Mouse (Mus musculus) brain, embryonic 18.5 days (tissue): ENCODE data around the gene Zbtb12.
A peak's percentile ranks its signal among the peaks of the same experiment; 100 is the strongest.

Source experiments
- DNase-seq: peaks from one replicate; pipeline ENCODE4 v3.0.0-alpha.2; 2012; ENCODE audit warnings: low read depth, low spot score

The Zbtb12 gene

DNA sequence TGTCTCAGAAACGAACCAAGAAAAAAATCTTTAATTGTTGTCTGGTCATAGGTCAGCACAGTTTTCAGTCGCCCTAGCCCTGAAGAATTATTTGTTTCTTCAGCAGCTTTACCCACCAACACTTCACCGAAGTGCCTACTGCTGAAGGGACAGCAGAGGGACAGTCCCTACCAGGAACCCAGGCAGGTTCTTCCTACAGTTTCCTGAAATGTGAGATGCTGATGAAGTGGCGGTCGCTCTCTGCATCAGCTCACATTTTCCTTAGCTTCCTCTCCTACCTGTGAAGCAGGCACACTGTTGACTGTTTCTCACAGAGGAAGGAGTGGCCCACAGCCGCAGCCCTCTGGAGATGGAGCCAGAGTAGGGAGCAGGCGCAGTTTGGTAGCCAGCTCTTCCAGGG is 13.3 kb upstream of the Zbtb12 start:
- no peak for DNase-seq

DNA sequence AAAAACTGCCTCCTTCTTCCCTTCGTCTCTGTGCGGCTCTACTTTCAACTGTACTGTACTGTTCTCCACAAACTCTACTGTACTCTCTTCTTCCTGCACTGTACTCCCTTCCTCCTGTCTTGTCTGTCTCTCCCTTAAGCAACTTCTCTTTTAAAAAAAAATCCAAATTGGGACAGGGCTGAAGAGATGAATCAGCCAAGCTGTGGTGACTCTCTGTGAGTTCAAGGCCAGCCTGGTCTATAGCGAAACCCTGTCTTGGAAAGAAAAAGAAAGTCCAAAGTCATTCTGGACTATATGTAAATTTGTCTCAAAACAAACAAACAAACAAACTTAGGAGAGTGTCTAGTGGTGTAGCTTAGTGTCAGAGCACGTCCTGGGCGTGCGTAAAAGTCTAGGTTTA is 5.0 kb upstream of the Zbtb12 start:
- no peak for DNase-seq

DNA sequence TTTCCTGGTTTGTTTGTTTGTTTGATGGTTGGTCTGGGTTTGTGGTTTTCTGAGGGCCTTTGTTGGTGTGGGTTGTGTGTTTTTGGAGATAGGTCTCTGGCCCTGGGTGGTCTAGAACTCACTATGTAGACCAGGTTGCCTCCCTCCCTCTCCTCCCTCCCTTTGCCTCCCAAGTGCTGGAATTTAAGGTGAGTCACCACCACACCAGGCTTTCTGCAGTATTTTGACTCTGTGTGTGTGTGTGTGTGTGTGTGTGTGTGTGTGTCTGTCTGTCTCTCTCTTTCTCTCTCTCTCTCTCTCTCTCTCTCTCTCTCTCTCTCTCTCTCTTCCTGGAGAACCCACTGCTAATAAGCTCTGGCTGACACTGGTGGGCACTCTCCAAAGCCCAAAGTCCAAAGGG is 1.9 kb downstream of the Zbtb12 start:
- no peak for DNase-seq

DNA sequence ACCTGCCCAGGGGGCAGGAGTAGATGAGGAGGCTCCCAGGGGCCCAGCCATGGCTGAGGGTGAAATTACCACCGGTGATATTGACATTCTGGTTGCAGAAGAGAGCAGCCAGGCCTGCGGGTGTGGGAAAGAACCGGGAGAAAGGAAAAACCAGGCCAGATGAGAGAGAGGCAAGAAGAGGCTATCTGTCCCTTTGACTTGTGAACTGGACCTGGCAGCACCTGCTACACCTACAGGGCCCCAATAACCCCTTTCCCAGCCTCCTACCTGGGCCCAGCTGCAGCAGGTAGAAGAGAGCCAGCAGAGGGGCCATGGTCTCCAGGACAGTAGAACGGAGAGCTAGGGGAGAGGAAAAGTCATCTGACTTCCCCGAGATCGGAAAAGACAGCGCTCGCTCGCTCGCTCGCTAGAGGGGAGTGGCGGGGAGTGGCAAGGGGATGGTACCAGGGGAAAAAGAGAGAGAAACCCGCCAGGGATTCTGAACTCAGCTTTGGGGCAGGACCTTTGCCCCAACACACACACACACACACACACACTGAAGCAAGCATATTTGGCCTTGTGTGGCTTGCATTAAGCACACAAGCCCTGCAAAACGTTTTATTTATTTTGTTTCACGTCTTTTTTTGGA is 2.5 kb downstream of the Zbtb12 start, which contains the start of gene Gm20547:
Gene Gm20547, minus strand, starts transcription at position 360 of the 628 bp plus-strand sequence.
- no peak for DNase-seq

DNA sequence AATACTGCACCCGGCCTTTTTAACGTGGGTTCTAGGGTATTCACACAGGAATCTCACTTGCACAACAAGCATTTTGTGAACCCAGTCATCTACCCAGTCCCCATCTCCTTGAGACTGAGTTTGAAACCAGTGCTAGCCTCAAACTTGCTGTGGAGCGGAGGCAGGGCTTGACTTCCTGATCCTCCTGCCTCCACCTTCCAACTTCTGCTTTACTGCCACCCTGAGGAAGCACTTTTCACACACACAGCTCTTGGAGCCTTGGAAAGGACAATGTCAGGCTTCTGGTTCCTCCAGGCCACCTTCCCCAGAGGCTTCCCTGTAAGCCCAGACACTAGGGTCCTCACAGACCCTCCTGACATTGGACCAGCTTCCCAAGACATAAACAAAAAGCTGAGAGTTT is 4.0 kb downstream of the Zbtb12 start:
- no peak for DNase-seq

DNA sequence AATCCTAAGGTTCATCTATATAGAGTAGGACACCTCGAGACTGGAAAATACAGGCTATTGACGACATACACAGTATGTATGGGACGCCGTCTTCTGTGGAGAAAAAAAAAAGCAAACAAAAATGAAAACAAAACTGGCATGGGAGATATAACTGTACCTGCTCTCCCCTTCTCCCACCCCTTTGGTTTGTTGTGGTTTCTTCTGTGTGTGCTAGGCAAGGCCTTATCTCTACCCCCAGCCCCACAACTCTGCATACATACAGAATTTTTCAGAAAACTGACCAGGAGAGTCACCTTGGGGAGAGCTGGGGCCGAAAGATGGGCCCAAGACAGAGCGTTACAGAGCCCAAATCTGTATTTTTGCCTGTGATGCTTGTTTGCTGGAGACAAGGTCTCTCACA is 5.4 kb downstream of the Zbtb12 start:
- no peak for DNase-seq

DNA sequence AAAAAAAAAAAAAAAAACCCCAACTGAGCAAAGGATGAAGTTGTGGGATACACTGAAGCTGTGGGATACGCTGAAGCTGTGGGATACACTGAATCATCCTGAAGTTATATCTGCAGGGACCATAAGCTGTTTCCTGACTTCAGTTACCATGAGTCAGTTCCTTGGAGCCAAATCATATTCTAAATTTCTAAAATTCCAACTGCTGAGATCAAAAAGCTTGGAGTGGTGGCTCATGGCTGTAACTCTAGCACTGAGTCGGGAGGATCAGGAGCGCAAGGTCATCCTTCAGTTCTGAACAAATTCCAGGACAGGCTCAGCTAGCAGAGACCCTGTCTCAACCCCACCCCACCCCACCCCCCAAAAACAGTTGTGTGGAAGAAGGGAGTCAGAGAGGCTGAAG is 6.3 kb downstream of the Zbtb12 start:
- no peak for DNase-seq

DNA sequence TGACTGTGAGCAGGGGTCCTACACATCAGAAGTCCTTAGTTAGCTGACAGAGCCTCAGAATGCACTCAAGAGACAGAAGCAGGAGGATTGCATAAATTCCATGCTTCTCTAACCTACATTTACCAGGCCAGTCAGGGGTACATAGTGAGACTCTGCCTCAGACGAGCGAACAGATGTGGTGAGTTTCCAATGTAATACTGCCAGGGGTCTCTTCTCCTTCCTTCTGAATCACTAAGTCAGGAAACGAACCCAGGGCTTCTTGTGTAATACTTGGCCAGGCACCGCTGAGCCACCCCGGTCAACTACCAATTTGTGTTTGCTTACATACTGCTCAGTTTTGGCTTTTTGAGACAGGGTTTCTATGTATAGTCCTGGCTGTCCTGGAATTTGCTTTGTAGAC is 8.7 kb downstream of the Zbtb12 start:
- DNase-seq: no peak

DNA sequence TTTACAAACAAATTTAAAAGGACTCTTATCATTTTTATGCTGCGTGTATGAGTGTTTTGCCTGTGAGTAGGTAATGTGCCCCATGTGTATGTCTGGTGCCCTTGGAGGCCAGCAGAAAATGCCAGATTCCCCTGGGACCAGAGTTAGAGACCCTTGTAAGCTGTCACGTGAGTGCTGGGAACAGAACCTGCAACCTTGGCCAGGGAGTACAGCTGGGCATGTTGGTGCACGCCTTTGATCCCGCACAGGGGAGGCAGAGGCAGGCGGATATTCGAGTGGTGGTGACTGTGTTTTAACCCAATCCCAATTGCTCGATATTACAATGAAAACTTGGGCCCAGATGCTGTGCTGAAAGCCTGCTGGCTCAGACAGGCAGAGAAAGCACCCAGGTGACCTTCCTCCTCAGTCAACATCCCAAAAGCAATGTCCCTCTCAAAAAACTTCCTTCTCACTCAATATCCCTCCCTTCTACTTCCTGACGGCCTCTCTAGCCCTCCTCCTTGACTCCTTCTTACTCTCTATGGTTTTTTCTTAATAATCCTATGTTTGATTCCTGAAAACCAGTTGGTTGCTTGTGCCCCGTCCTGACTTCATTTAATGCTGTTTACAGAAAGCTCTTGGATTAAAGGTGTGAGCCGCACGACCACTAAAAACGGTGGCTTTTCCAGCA is 10.9 kb downstream of the Zbtb12 start:
- no peak for DNase-seq

DNA sequence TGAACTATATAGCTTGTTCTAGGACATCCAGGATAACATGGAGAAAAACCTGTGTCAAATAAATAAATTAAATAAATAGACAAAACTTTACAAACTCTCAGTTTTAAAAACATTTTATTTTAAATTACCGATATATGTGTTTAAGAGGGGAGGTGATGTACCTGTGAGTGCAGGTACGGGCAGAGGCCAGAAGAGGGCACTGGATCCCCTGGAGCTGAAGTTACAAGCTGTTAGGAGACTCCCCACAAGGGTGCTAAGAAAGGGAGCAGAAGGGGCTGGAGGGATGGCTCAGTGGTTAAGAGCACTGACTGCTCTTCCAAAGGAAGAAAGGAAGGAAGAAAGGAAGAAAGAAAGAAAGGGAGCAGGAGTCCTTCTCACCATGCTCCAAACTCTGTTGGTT is 12.1 kb downstream of the Zbtb12 start:
- no peak for DNase-seq

DNA sequence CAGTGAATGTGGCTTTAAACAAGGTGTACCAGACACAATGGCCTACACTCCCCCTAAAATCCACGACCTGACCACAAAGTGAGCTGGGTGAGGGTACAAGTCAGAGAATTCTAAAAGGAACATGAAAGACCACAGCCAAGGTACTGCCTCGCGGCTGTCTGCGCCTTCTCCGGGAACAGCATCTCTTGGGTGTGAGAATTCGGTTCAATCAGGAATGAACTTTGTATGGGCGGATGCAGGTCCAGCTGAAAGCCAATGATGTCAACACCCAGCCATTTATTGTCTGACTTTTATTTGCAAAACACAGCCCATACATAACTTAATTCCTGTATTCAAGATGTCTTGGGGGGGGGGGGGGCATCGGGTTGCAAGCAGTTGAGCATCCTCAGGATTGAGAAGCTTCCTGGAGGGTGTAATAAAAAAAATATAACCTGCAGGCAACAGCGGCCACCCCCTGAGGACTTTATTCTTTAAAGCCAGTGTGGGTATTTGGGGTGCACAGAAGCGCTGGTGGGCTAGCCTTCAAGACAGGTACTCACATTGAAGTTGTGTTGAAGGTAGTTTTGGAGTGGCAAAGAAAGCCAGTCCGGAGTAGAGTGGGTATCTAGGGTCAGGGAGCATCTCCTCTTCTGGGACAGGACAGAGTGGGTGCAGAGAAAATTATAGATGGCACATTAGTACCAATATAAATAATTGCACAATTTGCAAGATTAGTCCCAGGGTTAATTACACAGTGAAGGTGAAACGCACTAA is 14.0 kb downstream of the Zbtb12 start:
- no peak for DNase-seq

DNA sequence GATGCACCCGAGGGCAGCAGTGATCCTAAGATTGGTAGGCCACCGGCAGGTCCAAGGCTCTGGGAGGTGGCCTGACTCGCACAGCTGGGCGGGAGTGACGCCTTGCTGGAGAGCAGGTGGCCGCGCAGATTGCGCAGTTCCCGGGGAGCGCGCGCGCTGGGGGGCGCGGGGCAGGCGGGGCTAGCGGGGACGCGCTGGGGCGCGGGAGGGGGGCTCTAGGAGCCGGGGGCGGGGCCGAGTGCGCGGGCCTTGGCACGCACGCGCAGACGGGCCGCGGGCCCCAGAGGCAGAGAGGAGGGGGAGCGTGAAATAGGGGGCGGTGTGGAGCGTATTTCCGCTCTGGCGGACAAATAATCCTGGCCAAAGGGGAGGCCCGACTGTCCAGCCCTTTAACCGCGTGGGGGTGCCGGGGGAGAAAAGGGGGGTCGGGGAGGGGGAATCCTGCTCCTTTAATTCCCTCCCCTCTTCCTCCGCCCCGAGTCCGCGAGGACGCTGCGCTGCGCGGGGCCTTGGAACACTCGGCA is 14.9 kb downstream of the Zbtb12 start:
- peak; percentile 95 for DNase-seq

DNA sequence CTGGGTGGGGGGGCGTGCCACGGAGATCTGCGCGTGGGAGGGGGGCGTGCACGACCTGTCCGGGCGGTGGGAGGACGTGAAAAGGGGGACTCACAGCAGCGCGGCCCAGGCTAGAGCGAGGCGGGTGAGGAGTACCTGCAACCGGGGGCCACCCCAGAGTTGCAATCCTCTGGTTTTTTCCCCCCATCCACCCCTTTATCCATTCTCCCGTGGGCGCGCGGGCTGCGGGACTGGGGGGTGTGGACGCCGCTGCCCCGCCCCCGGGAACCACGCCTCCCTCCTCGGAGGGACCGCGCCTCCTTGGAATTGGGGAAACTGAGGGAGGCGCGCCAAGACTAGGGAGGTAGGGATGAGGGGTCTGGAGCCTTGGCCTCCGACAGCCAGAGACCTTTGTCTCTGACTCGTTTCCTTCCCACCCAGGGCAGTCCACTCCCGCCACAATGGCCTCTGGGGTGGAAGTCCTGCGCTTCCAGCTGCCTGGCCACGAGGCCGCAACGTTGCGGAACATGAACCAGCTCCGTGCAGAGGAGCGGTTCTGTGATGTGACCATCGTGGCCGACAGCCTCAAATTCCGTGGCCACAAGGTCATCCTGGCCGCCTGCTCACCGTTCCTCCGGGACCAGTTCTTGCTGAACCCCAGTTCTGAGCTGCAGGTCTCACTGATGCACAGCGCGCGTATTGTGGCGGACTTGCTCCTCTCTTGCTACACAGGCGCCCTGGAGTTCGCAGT is 15.7 kb downstream of the Zbtb12 start:
- no peak for DNase-seq

DNA sequence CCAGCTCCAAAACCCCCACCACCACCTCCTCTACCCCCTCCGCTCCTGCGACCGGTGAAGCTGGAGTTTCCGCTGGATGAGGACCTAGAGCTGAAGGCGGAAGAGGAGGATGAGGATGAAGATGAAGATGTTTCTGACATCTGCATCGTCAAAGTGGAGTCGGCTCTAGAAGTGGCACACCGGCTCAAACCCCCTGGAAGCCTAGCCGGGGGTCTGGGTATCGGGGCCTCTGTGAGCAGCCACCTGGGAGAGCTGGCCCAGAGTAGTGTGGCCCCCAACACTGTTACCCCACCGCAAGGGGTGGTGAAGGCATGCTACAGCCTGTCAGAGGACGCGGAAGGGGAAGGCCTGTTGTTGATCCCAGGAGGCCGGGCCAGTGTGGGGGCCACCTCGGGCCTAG is 16.4 kb downstream of the Zbtb12 start:
- no peak for DNase-seq

DNA sequence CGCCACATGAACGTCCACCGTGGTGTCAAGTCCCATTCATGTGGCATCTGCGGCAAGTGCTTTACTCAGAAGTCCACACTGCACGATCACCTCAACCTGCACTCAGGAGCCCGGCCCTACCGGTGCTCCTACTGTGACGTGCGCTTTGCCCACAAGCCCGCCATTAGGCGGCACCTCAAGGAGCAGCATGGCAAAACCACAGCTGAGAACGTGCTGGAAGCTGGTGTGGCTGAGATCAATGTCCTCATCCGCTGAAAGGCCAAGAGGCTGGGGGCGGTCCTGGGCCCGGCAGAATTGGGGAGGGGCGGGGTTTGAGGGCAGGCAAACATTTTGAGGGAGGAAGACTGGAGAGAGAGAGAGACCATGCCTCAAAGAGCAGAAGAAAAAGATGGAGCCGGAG is 17.1 kb downstream of the Zbtb12 start:
- no peak for DNase-seq

DNA sequence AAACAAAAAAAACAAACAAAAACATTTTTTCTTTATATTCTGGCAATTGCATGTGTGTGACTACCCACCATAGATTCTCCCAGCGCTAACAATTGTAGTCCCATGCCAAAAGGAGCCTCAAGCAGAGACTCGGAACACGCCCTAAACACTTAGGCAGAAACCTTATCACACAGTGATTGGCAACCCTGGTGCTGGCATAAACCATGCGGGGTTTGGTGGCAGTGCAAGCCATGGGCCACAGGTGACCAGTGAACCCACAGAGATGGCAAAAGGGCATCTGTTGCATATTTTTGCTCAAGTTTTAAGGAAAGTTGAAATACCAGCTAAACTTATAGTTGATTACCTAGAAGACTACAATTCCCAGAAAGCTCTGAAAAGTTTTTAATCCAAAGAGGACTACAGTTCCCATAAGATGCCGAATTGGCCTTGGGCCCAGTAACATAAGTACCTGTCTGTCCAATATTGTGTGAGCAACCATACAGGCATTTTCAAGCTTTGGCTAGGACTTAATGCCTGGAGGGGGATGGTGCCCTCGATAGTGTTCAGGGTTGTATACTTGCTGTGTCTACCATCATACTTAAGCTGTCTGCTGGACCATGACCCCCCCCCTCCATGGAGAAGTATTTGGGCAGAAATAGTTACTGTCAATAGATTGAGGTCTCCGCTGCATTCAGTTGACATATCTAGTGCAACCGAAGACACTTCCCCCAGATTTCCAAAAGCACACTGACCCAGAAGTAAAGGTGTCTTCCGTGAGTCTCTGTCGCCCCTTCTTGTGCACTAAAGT is 18.3 kb downstream of the Zbtb12 start:
- no peak for DNase-seq

DNA sequence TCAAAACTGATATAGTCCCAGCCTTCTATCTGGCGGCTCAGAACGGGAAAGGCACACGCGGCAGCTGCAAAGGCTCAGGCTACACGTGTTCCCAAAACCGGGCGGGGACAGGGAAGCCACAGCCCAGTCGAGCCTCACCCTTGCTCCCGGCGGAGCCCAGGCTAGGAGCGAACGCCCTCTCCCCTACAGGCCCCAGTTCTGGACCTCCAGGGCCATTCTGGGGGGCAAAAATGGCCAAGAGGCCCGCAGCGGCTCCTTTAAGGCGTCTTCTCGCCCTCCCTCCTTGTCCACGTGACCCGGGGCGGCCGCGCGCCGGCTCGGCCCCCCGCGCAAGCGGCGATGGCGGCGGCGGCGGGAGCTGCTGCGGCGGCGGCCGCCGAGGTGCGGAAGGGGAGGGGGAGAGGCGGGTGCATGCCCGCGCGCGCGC is 18.9 kb downstream of the Zbtb12 start, which contains the start of the genes C2 and Ehmt2:
Gene C2, minus strand, starts transcription at position 106 of the 427 bp plus-strand sequence.
Gene Ehmt2, plus strand, starts transcription at position 310 of the 427 bp plus-strand sequence.
- peak; percentile 69 for DNase-seq

DNA sequence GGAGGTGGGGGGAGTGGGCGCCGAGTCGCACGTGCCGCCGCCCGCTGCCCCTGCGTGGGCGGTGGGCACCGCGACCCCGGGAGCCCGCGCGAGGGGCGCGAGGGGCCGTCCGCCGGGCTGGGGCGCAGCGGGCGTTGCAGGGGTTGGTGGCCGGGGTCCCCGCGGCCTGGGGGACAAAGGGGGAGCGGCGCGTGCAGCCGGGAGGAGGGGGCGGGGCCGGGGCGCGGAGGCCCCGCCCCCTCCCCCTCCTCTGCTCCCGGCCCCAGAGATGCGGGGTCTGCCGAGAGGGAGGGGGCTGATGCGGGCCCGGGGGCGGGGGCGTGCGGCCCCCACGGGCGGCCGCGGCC is 19.4 kb downstream of the Zbtb12 start:
- DNase-seq: no peak

DNA sequence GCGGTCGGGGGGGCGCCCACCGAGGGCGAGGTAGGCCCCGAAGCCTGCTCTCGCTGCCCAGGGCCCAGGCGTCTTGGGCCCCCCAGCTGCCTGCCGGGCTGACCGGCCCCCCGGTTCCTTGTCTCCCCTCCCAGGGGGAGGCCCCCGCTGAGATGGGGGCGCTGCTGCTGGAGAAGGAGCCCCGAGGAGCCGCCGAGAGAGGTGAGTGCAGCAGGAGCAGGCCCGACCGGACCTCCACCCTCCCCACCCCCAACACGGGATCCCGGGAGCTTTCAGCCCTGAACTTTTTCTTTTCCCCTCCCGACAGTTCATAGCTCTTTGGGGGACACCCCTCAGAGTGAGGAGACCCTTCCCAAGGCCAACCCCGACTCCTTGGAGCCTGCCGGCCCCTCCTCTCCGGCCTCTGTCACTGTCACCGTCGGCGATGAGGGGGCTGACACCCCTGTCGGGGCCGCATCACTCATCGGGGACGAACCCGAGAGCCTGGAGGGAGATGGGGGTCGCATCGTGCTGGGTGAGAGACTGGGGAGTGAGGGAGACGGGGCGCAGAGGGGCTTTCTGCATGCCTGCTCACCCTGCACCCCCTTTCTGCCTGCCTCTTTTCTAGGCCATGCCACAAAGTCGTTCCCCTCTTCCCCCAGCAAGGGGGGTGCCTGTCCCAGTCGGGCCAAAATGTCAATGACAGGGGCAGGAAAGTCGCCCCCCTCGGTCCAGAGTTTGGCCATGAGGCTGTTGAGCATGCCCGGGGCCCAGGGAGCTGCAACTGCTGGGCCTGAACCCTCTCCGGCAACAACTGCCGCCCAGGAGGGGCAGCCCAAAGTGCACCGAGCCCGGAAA is 20.0 kb downstream of the Zbtb12 start:
- no peak for DNase-seq

DNA sequence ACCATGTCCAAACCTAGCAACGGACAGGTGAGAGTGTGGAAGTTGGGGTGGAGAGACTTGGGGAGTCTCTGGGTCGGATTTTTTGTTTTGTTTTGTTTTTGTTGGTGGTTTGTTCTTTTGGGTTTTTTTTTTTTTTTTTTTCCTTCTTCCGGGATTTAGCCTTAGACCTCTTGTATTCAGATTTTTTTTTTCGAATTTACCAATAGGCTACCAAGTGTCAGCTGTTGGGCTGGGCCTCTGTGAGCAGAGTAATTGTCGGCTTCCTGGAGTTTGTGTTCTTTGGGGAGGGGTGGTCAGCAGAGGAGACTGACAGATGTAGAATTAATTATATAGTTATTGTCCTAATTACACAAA is 20.6 kb downstream of the Zbtb12 start:
- DNase-seq: no peak
